Mouse (Mus musculus) adrenal gland, postnatal 14 days (tissue): Measurements from ENCODE around the gene Adamtsl1. TPM values are rescaled to one million over a fixed set of nuclear protein-coding genes. Genes with fewer than 3 reads are reported as not detected.

Experiments used
- DNase-seq: peaks from one replicate; pipeline ENCODE4 v3.0.0; 2021; ENCODE audit warnings: mixed read lengths
- total RNA-seq: library from RNA; stranded (reverse); gene quantifications from 2 replicates; pipeline ENCODE4 v1.2.3, GENCODE M21; 2021

The Adamtsl1 gene
- total RNA-seq, 1 experiment from 2014 or later: 14.9 TPM

- DNase-seq: no peak
Observed at GRCm38 (mm10) chr4:85814418-85814817, 300.4 kb downstream of the Adamtsl1 start.

GRCm38 (mm10) chr4:85818504-85818903 is 304.5 kb downstream of the Adamtsl1 start:
- DNase-seq: no peak

GRCm38 (mm10) chr4:85819169-85819568 is 305.2 kb downstream of the Adamtsl1 start:
- peak; percentile 58 for DNase-seq

- DNase-seq: no peak
Observed at GRCm38 (mm10) chr4:85819921-85820320, 305.9 kb downstream of the Adamtsl1 start.

GRCm38 (mm10) chr4:85823952-85824704 is 310.2 kb downstream of the Adamtsl1 start:
- no peak for DNase-seq

GRCm38 (mm10) chr4:85824705-85825085 is 310.7 kb downstream of the Adamtsl1 start:
- no peak for DNase-seq

GRCm38 (mm10) chr4:85837058-85837457 is 323.1 kb downstream of the Adamtsl1 start:
- no peak for DNase-seq

GRCm38 (mm10) chr4:85837532-85837965 is 323.6 kb downstream of the Adamtsl1 start:
- DNase-seq: peak; percentile 6

GRCm38 (mm10) chr4:85838031-85838430 is 324.1 kb downstream of the Adamtsl1 start:
- no peak for DNase-seq

GRCm38 (mm10) chr4:85842113-85842512 is 328.1 kb downstream of the Adamtsl1 start:
- DNase-seq: peak; percentile 61

- DNase-seq: no peak
Observed at GRCm38 (mm10) chr4:85844381-85844780, 330.4 kb downstream of the Adamtsl1 start.

GRCm38 (mm10) chr4:85845931-85846330 is 332.0 kb downstream of the Adamtsl1 start:
- DNase-seq: no peak

- no peak for DNase-seq
Observed at GRCm38 (mm10) chr4:85853401-85853800, 339.4 kb downstream of the Adamtsl1 start.

GRCm38 (mm10) chr4:85854507-85854906 is 340.5 kb downstream of the Adamtsl1 start:
- DNase-seq: no peak

- DNase-seq: peak; percentile 75
Observed at GRCm38 (mm10) chr4:85879376-85879775, 365.4 kb downstream of the Adamtsl1 start.

- no peak for DNase-seq
Observed at GRCm38 (mm10) chr4:85881318-85881717, 367.3 kb downstream of the Adamtsl1 start.

GRCm38 (mm10) chr4:85884031-85884430 is 370.1 kb downstream of the Adamtsl1 start:
- peak; percentile 17 for DNase-seq

- DNase-seq: no peak
Observed at GRCm38 (mm10) chr4:85889877-85890598, 376.1 kb downstream of the Adamtsl1 start.

GRCm38 (mm10) chr4:85901316-85901715 is 387.3 kb downstream of the Adamtsl1 start:
- peak; percentile 9 for DNase-seq

- DNase-seq: no peak
Observed at GRCm38 (mm10) chr4:85904217-85904616, 390.2 kb downstream of the Adamtsl1 start.

- DNase-seq: peak; percentile 63
Observed at GRCm38 (mm10) chr4:85916034-85916433, 402.1 kb downstream of the Adamtsl1 start.

GRCm38 (mm10) chr4:85918366-85918765 is 404.4 kb downstream of the Adamtsl1 start:
- DNase-seq: no peak

- DNase-seq: no peak
Observed at GRCm38 (mm10) chr4:85920474-85920873, 406.5 kb downstream of the Adamtsl1 start.

GRCm38 (mm10) chr4:85922741-85923140 is 408.8 kb downstream of the Adamtsl1 start:
- no peak for DNase-seq
